Mouse (Mus musculus) limb, embryonic 11.5 days (tissue): Measurements from ENCODE around the gene Ppp2r1b. TPM values are rescaled to one million over a fixed set of nuclear protein-coding genes. Genes with fewer than 3 reads are reported as not detected.

Experiments used
- ATAC-seq: fragments of 200-750 bp; cut with Nextera tagmentation; 2 replicates; pipeline ENCODE4 v1.8.0; 2017; ENCODE audit warnings: low read depth; ENCODE audit not compliant: insufficient number of reproducible peaks, low FRiP score, low TSS enrichment
- DNase-seq: peaks from one replicate; pipeline ENCODE4 v3.0.0-alpha.2; 2015; ENCODE audit warnings: low spot score
- H3K27ac ChIP-seq: fragments of 300-500 bp; sonication (generic); replicated peaks from 2 replicates; pipeline ENCODE4 v1.5.1; 2014; ENCODE audit warnings: low read depth, mild to moderate bottlenecking, low read length
- H3K27me3 ChIP-seq: fragments of 300-500 bp; sonication (generic); 2 replicates; pipeline ENCODE4 v1.6.1; 2014; ENCODE audit warnings: mild to moderate bottlenecking, low read length, mixed read lengths; ENCODE audit not compliant: control insufficient read depth, insufficient read depth
- H3K36me3 ChIP-seq: fragments of 300-500 bp; sonication (generic); 2 replicates; pipeline ENCODE4 v1.6.1; 2014; ENCODE audit warnings: mild to moderate bottlenecking, low read length, moderate library complexity, mixed read lengths; ENCODE audit not compliant: control insufficient read depth, insufficient read depth
- H3K4me1 ChIP-seq: fragments of 300-500 bp; sonication (generic); 2 replicates; pipeline ENCODE4 v1.6.1; 2014; ENCODE audit warnings: low read length, mixed read lengths; ENCODE audit not compliant: control insufficient read depth, insufficient read depth
- H3K4me2 ChIP-seq: fragments of 300-500 bp; sonication (generic); 2 replicates; pipeline ENCODE4 v1.6.1; 2014; ENCODE audit warnings: low read depth, mild to moderate bottlenecking, moderate library complexity; ENCODE audit not compliant: severe bottlenecking
- H3K4me3 ChIP-seq: fragments of 300-500 bp; sonication (generic); 2 replicates; pipeline ENCODE4 v1.5.1; 2014; ENCODE audit warnings: low read depth, low read length
- H3K9ac ChIP-seq: fragments of 300-500 bp; sonication (generic); 2 replicates; pipeline ENCODE4 v1.6.1; 2014; ENCODE audit warnings: mild to moderate bottlenecking, low read length
- H3K9me3 ChIP-seq: fragments of 300-500 bp; sonication (generic); 2 replicates; pipeline ENCODE4 v1.6.1; 2016; ENCODE audit warnings: low read length; ENCODE audit not compliant: control insufficient read depth
- WGBS: fragments of 180-500 bp; shearing (Covaris S2); extraction: QIAGEN DNeasy Blood & Tissue Kit; methylation state at CpG from one replicate; pipeline ENCODE4 v1.1.7; 2014; 5-methylcytosine and 5-hydroxymethylcytosine counted together
- polyA plus RNA-seq: library from polyadenylated mRNA; unstranded; fragments of >200 nt; fragmentation: Nextera tagmentation; extraction: Ambion mirVana; gene quantifications from 2 replicates; pipeline ENCODE4 v1.2.1, GENCODE M21; 2014

Gene Ppp2r1b
- polyA plus RNA-seq, 1 experiment from 2014 or later, result 126 TPM

- Histone ChIP-seq H3K27me3 (no peaks in the 10 kb centered on the region), H3K4me1 (no peaks in the 10 kb centered on the region), H3K4me2 (no peak overlapping the region), H3K9ac (no peak overlapping the region), H3K27ac (no peak overlapping the region), H3K4me3 (no peak overlapping the region), H3K36me3 (peaks cover 7% of the 10 kb centered on the region), H3K9me3 (no peaks in the 10 kb centered on the region)
- DNase-seq (no peak), ATAC-seq (no peak)
- WGBS, result 78% methylated on average over 3 of the region's 3 CpGs
Observed at GRCm38 (mm10) chr9:50890494-50891090, 45.5 kb downstream of the Ppp2r1b start.

GRCm38 (mm10) chr9:50893665-50894064 lies 48.6 kb downstream of the Ppp2r1b start:
- 84% methylated on average over 4 of the region's 4 CpGs for WGBS
- ATAC-seq (no peak), DNase-seq (no peak)
- H3K27me3 ChIP-seq, result no peaks in the 10 kb centered on the region
- H3K4me2 ChIP-seq, result no peak overlapping the region
- no peaks in the 10 kb centered on the region for H3K9me3 ChIP-seq
- no peak overlapping the region for H3K4me3 ChIP-seq
- H3K4me1 ChIP-seq, result no peaks in the 10 kb centered on the region
- peaks cover 8% of the 10 kb centered on the region for H3K36me3 ChIP-seq
- H3K9ac ChIP-seq, result no peak overlapping the region
- no peak overlapping the region for H3K27ac ChIP-seq

GRCm38 (mm10) chr9:50900026-50900920 lies 55.2 kb downstream of the Ppp2r1b start:
- Histone ChIP-seq H3K27me3 (no peaks in the 10 kb centered on the region), H3K27ac (no peak overlapping the region), H3K36me3 (peaks cover 4% of the 10 kb centered on the region; the same call in 1 of the 2 replicates), H3K9me3 (no peaks in the 10 kb centered on the region), H3K4me1 (no peaks in the 10 kb centered on the region), H3K9ac (no peak overlapping the region), H3K4me2 (no peak overlapping the region), H3K4me3 (no peak overlapping the region)
- WGBS, result 78% methylated on average over 7 of the region's 7 CpGs
- no peak for DNase-seq
- ATAC-seq, result no peak

- ATAC-seq, result no peak
- H3K9me3 ChIP-seq, result no peaks in the 10 kb centered on the region
- no peaks in the 10 kb centered on the region for H3K4me1 ChIP-seq
- 65% methylated on average over 6 of the region's 6 CpGs for WGBS
- H3K36me3 ChIP-seq, result no peaks in the 10 kb centered on the region
- no peak overlapping the region for H3K27ac ChIP-seq
- H3K4me3 ChIP-seq, result no peak overlapping the region
- no peaks in the 10 kb centered on the region for H3K27me3 ChIP-seq
- no peak for DNase-seq
- no peak overlapping the region for H3K4me2 ChIP-seq
- no peak overlapping the region for H3K9ac ChIP-seq
Observed at GRCm38 (mm10) chr9:50904196-50904847, 59.2 kb downstream of the Ppp2r1b start.

GRCm38 (mm10) chr9:50905321-50905720 lies 60.2 kb downstream of the Ppp2r1b start:
- H3K9ac ChIP-seq, result no peak overlapping the region
- no peak overlapping the region for H3K4me3 ChIP-seq
- H3K36me3 ChIP-seq, result no peaks in the 10 kb centered on the region
- H3K27me3 ChIP-seq, result no peaks in the 10 kb centered on the region
- WGBS, result 84% methylated on average over 3 of the region's 3 CpGs
- ATAC-seq (no peak), DNase-seq (no peak)
- H3K4me1 ChIP-seq, result no peaks in the 10 kb centered on the region
- H3K4me2 ChIP-seq, result no peak overlapping the region
- H3K27ac ChIP-seq, result no peak overlapping the region
- no peaks in the 10 kb centered on the region for H3K9me3 ChIP-seq

- H3K4me1 ChIP-seq, result no peaks in the 10 kb centered on the region
- ATAC-seq (no peak), DNase-seq (no peak)
- no peak overlapping the region for H3K4me3 ChIP-seq
- 88% methylated on average over 7 of the region's 7 CpGs for WGBS
- no peak overlapping the region for H3K4me2 ChIP-seq
- H3K9ac ChIP-seq, result no peak overlapping the region
- no peaks in the 10 kb centered on the region for H3K27me3 ChIP-seq
- no peaks in the 10 kb centered on the region for H3K9me3 ChIP-seq
- H3K36me3 ChIP-seq, result no peaks in the 10 kb centered on the region
- no peak overlapping the region for H3K27ac ChIP-seq
Observed at GRCm38 (mm10) chr9:50911861-50912515, 66.9 kb downstream of the Ppp2r1b start.

- WGBS, result 63% methylated on average over 3 of the region's 3 CpGs
- Histone ChIP-seq H3K27me3 (no peaks in the 10 kb centered on the region), H3K27ac (no peak overlapping the region), H3K4me3 (no peak overlapping the region), H3K4me1 (no peaks in the 10 kb centered on the region), H3K4me2 (no peak overlapping the region), H3K9ac (no peak overlapping the region), H3K9me3 (no peaks in the 10 kb centered on the region), H3K36me3 (no peaks in the 10 kb centered on the region)
- DNase-seq, result no peak
- no peak for ATAC-seq
Observed at GRCm38 (mm10) chr9:50918131-50918530, 73.0 kb downstream of the Ppp2r1b start.

GRCm38 (mm10) chr9:50919554-50919953 lies 74.5 kb downstream of the Ppp2r1b start:
- DNase-seq (no peak), ATAC-seq (no peak)
- Histone ChIP-seq H3K27ac (no peak overlapping the region), H3K4me1 (no peaks in the 10 kb centered on the region), H3K4me2 (no peak overlapping the region), H3K36me3 (no peaks in the 10 kb centered on the region), H3K27me3 (no peaks in the 10 kb centered on the region), H3K9me3 (no peaks in the 10 kb centered on the region), H3K9ac (no peak overlapping the region), H3K4me3 (no peak overlapping the region)
- 92% methylated on average over 2 of the region's 2 CpGs for WGBS
